Mouse (Mus musculus) neural tube, embryonic 14.5 days (tissue): ENCODE data around the gene Stk11. TPM values are rescaled to one million over a fixed set of nuclear protein-coding genes. Genes with fewer than 3 reads are reported as not detected.

Experiments
- ATAC-seq: fragments of 200-750 bp; cut with Nextera tagmentation; 2 replicates; pipeline ENCODE4 v1.8.0; 2017; ENCODE audit warnings: low read depth, mild to moderate bottlenecking, moderate TSS enrichment, moderate library complexity
- H3K27ac ChIP-seq: fragments of 300-500 bp; sonication (generic); 2 replicates; pipeline ENCODE4 v1.5.1; 2014; ENCODE audit warnings: low read depth, mild to moderate bottlenecking, control low read depth, low read length, moderate library complexity, mixed read lengths
- H3K27me3 ChIP-seq: fragments of 300-500 bp; sonication (generic); 2 replicates; pipeline ENCODE4 v1.6.1; 2014; ENCODE audit warnings: low read length; ENCODE audit not compliant: control insufficient read depth, insufficient read depth
- H3K36me3 ChIP-seq: fragments of 300-500 bp; sonication (generic); 2 replicates; pipeline ENCODE4 v1.6.1; 2014; ENCODE audit warnings: low read length, mixed read lengths; ENCODE audit not compliant: control insufficient read depth, insufficient read depth
- H3K4me1 ChIP-seq: fragments of 300-500 bp; sonication (generic); 2 replicates; pipeline ENCODE4 v1.6.1; 2014; ENCODE audit warnings: low read length; ENCODE audit not compliant: control insufficient read depth, insufficient read depth
- H3K4me2 ChIP-seq: fragments of 300-500 bp; sonication (generic); 2 replicates; pipeline ENCODE4 v1.6.1; 2014; ENCODE audit warnings: mild to moderate bottlenecking, low read depth, low read length, control low read depth
- H3K4me3 ChIP-seq: fragments of 300-500 bp; sonication (generic); 2 replicates; pipeline ENCODE4 v1.5.1; 2014; ENCODE audit warnings: low read depth, low read length, control low read depth, mixed read lengths
- H3K9ac ChIP-seq: fragments of 300-500 bp; sonication (generic); replicated peaks from 2 replicates; pipeline ENCODE4 v1.6.1; 2014; ENCODE audit warnings: low read depth, mild to moderate bottlenecking, control low read depth, low read length, mixed read lengths
- H3K9me3 ChIP-seq: fragments of 300-500 bp; sonication (generic); 2 replicates; pipeline ENCODE4 v1.6.1; 2016; ENCODE audit warnings: low read length; ENCODE audit not compliant: control insufficient read depth
- WGBS: fragments of 180-500 bp; shearing (Covaris S2); extraction: QIAGEN DNeasy Blood & Tissue Kit; methylation state at CpG from one replicate; pipeline ENCODE4 v1.1.7; 2014; 5-methylcytosine and 5-hydroxymethylcytosine counted together
- polyA plus RNA-seq: library from polyadenylated mRNA; unstranded; fragments of >200 nt; fragmentation: Nextera tagmentation; extraction: Ambion mirVana; gene quantifications from 2 replicates; pipeline ENCODE4 v1.2.1, GENCODE M21; 2014

The Stk11 gene
- 21.3 and 26.0 TPM in 2 replicates for polyA plus RNA-seq

DNA sequence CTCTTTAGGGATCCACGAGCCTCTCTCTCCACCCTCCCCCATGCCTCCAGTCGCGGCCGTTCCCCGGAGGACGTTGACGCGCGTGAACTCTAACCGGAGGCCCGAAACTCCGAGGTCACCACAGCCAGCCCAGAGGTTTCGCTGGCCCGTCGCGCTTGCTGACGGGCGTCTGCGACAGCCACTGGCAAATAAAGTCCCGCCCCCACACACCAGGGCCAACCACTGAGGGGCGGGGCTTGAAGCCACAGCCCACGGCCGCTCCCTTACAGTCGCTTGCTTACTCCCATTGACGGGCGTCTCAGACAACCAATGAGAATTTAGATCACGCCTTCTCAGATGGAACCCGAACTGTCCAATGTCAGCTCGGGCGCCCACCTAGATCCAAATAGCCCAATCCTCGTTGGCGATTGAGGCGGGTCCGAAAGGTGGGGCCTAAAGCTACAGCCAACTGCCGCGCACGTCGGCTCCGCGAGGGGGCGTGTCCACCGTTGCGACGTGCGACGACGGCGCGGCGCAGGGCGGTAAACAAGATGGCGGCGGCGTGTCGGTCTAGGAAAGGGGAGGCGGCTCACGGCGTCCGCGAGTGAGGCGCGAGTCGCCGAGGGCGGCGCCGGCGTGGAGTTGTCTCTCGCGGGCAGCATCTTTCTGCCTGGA, at the start of gene Stk11:
TSS of gene Stk11 (plus strand) at position 514 of the 654 bp plus-strand sequence.
- Histone ChIP-seq H3K4me2 (peak within 1 kb of the TSS; percentile 94), H3K9ac (peak within 1 kb of the TSS; percentile 83), H3K27ac (peak within 1 kb of the TSS; percentile 80), H3K36me3 (no peaks in the 10 kb centered on the region), H3K9me3 (no peaks in the 10 kb centered on the region), H3K27me3 (no peaks in the 10 kb centered on the region), H3K4me1 (peaks cover 35% of the 10 kb centered on the region), H3K4me3 (peak within 1 kb of the TSS; percentile 97)
- WGBS, result under 1% methylated on average over 70 of the region's 70 CpGs
- peak; percentile 97 for ATAC-seq

GRCm38 (mm10) chr10:80069251-80069650, 46.4 kb upstream of the Stk11 start:
- Histone ChIP-seq H3K4me3 (no peak overlapping the region), H3K36me3 (no peaks in the 10 kb centered on the region), H3K9ac (no peak overlapping the region), H3K27me3 (no peaks in the 10 kb centered on the region), H3K9me3 (no peaks in the 10 kb centered on the region), H3K4me2 (no peak overlapping the region), H3K27ac (no peak overlapping the region), H3K4me1 (no peaks in the 10 kb centered on the region)
- no peak for ATAC-seq
- 93% methylated on average over 6 of the region's 7 CpGs for WGBS

- ATAC-seq, result no peak
- no peak overlapping the region for H3K4me3 ChIP-seq
- no peak overlapping the region for H3K4me2 ChIP-seq
- H3K36me3 ChIP-seq, result no peaks in the 10 kb centered on the region
- no peaks in the 10 kb centered on the region for H3K4me1 ChIP-seq
- no peaks in the 10 kb centered on the region for H3K9me3 ChIP-seq
- H3K27ac ChIP-seq, result no peak overlapping the region
- 95% methylated on average over 4 of the region's 4 CpGs for WGBS
- H3K9ac ChIP-seq, result no peak overlapping the region
- H3K27me3 ChIP-seq, result no peaks in the 10 kb centered on the region
Measured at GRCm38 (mm10) chr10:80069948-80070450, 45.6 kb upstream of the Stk11 start.

GRCm38 (mm10) chr10:80070837-80071515, 44.6 kb upstream of the Stk11 start:
- Histone ChIP-seq H3K27me3 (no peaks in the 10 kb centered on the region), H3K27ac (no peak overlapping the region), H3K4me1 (no peaks in the 10 kb centered on the region), H3K9ac (no peak overlapping the region), H3K4me3 (no peak overlapping the region), H3K9me3 (no peaks in the 10 kb centered on the region), H3K4me2 (no peak overlapping the region), H3K36me3 (no peaks in the 10 kb centered on the region)
- 74% methylated on average over 9 of the region's 9 CpGs for WGBS
- peak; percentile 35; the same call in 1 of the 2 replicates for ATAC-seq

DNA sequence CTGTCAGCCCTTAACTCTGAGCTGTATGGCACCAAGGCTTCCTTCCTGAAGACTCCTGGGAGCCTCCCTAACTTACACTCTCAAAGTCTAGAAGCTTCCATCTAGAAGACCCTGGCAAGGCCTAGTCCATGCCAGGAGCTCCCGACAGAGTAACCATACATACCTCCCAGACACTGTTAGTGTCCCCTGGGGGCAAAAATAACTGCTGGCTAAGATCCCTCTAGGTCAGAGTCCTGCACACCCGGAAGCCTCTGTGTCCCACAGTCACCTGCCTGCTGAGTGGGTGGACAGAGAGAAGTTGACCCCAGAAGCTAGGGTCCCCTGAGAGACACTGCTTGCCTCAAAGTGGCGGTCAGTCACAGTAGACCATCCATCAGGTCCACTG, 44.1 kb upstream of the Stk11 start:
- ATAC-seq, result no peak
- no peak overlapping the region for H3K4me3 ChIP-seq
- no peaks in the 10 kb centered on the region for H3K27me3 ChIP-seq
- H3K9ac ChIP-seq, result no peak overlapping the region
- no peak overlapping the region for H3K27ac ChIP-seq
- no peak overlapping the region for H3K4me2 ChIP-seq
- WGBS, result 82% methylated on average over 3 of the region's 3 CpGs
- no peaks in the 10 kb centered on the region for H3K36me3 ChIP-seq
- H3K9me3 ChIP-seq, result no peaks in the 10 kb centered on the region
- no peaks in the 10 kb centered on the region for H3K4me1 ChIP-seq

DNA sequence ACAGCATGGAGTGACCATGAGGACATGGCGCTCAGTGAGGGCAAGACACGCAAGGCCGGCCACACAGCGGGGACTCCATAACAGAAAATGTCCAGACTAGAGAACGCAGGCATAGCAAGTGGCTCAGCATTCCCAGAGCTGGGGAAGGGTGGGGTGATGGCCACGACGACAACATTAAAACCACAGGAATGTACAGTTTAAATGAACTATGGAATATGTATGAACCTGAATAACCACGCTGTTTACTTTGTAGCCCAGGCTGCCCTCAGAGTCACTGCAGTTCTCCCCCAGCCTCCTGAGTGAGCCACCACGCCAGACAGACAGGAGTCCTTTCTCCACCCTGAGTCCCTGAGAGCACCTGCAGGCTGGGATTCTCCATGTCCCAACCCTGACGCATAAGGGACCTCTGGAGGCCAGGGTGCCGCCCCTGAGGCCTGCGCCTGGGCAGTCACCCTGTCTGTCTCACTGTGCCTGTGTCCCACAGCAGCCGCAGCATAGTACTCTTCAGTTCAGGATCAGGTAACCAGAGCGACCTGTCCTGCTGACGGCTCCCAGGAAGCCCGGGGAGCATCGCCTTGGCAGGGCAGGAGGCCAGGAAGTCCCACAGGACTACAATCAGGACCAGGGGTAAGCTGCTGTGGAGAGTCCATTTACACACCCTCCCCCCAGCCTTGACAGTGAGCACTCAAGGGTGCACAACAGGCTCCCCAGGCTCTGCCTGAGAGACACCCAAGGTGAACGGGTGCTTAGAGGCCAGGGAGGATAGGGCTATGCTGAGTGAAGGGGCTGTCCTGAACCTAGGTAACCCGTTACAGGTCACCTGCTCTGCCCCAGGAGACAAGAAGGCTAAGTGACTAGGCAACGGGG, 42.7 kb upstream of the Stk11 start:
- no peak for ATAC-seq
- Histone ChIP-seq H3K9ac (0 out of 2 replicates have a peak overlapping the region, but pooled peaks have one; percentile 28), H3K4me2 (no peak overlapping the region), H3K9me3 (no peaks in the 10 kb centered on the region), H3K27ac (no peak overlapping the region), H3K27me3 (no peaks in the 10 kb centered on the region), H3K4me1 (no peaks in the 10 kb centered on the region), H3K4me3 (no peak overlapping the region), H3K36me3 (no peaks in the 10 kb centered on the region)
- 87% methylated on average over 20 of the region's 20 CpGs for WGBS

- Histone ChIP-seq H3K4me1 (no peaks in the 10 kb centered on the region), H3K27me3 (no peaks in the 10 kb centered on the region), H3K27ac (no peak overlapping the region), H3K9ac (no peak overlapping the region), H3K9me3 (no peaks in the 10 kb centered on the region), H3K36me3 (peaks cover 6% of the 10 kb centered on the region), H3K4me3 (no peak overlapping the region), H3K4me2 (no peak overlapping the region)
- no peak for ATAC-seq
- 14% methylated on average over 28 of the region's 28 CpGs for WGBS
Measured at GRCm38 (mm10) chr10:80074813-80075601, 40.6 kb upstream of the Stk11 start.

- no peaks in the 10 kb centered on the region for H3K27me3 ChIP-seq
- peaks cover 13% of the 10 kb centered on the region for H3K36me3 ChIP-seq
- ATAC-seq, result no peak
- H3K9me3 ChIP-seq, result no peaks in the 10 kb centered on the region
- no peaks in the 10 kb centered on the region for H3K4me1 ChIP-seq
- no peak overlapping the region for H3K27ac ChIP-seq
- H3K4me3 ChIP-seq, result no peak overlapping the region
- H3K9ac ChIP-seq, result no peak overlapping the region
- 69% methylated on average over 1 of the region's 1 CpGs for WGBS
- H3K4me2 ChIP-seq, result no peak overlapping the region
Measured at GRCm38 (mm10) chr10:80075924-80076323, 39.7 kb upstream of the Stk11 start.
